Mouse (Mus musculus) cerebellum, postnatal 36 days (tissue): ENCODE measurements around the gene Hoxb2.

ENCODE experiments used
- DNase-seq, 2 experiments: peaks; one replicate each; pipeline ENCODE4 v3.0.0; 2021 to 2022; ENCODE audit warnings: mixed read lengths in 2 of 2

Hoxb2 gene

DNA sequence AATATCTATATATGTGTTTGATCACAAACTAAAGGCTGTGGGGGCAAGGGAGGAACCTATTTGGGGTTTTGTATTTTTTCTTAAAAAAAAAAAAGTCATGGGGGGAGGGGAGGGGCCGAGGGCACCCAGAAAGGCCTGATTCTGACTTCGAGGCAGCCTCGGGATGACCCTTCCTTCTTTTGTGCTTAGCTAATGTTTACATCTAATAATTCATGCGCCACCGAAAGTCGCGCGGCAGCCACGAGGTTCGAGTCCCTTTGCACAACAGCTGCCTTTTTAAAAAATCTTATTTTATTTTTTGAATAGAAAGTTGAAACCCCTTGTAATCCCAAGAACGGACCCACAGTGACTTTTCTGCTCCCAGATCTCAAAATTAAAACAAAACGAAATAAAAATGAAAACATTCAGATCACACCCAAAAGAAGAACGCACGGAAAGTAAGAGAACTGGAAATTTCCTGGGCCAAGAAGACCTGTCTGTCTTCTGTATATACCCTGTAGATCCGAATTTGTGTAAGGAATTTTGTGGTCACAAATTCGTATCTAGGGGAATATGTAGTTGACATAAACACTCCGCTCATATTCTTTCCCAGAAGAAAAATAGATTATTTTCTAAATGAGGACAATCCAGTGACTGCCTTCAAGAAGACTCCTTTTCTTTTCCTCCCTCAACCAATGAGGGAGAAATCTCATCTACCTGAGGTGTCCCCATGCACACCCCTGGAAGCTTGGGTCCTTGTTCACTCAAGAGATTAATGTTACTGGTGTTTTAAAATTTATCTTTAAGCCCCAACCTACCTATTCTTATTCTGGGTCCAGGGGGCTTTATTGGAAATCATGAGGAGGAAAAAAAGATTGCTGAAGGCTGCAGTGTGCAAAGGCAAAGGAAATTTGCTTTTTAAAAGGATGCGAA lies 33.4 kb upstream of the Hoxb2 start:
- DNase-seq, result no peak

DNA sequence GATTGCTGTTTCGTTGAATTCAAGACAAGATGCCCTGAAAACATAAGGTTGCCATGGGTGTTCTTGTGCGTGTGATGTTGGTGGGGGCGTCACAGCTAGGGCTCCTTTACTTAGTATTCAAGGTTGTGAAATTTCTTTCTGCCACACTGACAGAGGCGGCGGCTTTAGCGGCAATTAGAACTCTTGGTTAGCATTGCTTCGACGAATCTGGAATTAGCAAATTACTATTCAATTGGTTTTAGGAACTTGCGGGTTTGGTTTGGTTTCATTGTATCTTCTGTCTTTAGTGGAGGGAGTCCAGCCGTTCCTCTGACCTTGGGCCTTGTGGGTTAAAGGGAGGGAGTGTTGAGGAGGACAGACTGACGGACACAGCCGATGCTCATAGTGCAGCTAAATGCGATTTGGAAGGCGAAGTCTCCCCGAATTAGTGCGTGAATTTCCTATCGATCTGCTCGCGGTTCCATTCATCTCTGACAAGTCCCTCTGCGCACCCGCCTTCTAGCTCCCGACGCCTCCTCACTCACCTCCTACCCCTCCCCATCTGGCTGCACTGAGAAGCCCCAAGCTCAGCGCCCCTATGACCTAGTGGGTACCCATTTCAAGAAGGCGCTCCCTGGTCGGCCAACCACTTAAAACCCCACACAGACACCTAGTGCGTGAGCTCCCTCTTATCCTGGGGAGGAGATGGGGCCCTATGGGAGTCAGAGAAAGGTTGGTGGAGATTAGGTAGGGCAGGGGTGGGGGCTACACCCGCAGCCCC lies 32.5 kb upstream of the Hoxb2 start, which contains the start of gene Hoxb4:
Gene Hoxb4 (plus strand): TSS at position 660 of the 760 bp plus-strand sequence.
- no peak for DNase-seq

DNA sequence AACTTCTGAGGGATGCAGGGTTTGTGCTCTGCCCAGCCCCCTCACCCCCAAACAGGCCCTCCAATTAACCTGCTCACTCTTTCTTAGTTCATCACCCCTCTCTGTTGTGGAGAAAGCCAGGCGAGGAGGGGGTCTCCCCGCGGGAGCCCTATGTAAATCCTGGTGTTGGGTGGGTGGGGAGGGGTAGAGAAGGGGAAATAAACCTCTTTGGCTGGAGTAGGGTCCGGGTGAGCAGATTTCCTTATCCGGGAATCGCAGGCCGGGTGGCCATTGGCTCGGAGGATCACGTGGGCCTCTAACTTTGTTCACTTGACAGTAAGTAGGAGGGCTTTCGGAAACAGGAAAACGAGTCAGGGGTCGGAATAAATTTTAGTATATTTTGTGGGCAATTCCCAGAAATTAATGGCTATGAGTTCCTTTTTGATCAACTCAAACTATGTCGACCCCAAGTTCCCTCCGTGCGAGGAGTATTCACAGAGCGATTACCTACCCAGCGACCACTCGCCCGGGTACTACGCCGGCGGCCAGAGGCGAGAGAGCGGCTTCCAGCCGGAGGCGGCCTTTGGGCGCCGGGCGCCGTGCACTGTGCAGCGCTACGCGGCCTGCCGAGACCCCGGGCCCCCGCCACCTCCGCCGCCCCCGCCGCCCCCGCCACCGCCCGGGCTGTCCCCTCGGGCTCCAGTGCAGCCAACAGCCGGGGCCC lies 31.8 kb upstream of the Hoxb2 start:
- DNase-seq, result no peak

DNA sequence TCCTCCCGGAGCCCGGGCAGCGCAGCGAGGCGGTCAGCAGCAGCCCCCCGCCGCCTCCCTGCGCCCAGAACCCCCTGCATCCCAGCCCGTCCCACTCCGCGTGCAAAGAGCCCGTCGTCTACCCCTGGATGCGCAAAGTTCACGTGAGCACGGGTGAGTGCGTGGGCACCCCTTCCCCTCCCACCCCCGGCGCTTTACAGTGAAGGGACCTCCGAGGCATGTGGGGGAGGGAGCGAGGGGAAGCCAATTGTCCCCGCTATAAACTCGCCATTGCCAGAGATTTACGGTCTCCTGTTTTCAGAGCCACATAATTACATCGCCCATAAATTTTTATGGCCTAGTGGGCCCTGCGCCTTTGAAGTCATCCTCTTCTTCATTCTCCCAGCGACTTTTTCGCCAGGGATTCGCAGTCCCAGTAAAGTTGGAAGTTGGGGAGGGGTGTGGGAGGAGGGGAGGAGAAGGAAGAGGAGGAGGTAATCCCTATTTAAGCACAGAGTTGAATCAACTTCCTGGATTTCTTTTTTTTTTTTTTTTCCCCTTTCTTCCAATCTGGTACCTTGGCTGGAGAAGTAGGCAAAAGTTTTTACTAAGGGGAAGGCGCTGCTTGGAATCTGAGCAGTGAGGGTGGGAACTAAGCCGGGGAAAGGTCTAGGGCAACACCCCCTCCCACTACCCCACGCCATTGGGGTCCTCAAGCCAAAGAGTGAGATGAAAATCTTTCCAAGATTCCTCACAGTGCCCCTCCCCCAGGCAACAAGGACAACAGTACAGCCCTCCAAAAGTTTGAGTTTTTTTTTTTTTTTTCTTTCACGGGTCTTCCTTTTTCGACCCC lies 31.0 kb upstream of the Hoxb2 start:
- no peak for DNase-seq

DNA sequence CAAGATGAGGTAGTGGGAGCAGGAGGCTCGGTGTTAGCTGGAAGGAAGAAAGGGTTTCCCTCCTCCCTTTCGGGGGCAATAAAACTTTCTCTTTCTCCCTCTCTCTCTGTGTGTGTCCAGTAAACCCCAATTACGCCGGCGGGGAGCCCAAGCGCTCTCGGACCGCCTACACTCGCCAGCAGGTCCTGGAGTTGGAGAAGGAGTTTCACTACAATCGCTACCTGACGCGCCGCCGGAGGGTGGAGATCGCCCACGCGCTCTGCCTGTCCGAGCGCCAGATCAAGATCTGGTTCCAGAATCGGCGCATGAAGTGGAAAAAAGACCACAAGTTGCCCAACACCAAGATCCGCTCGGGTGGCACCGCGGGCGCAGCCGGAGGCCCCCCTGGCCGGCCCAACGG lies 30.4 kb upstream of the Hoxb2 start:
- DNase-seq, result no peak

DNA sequence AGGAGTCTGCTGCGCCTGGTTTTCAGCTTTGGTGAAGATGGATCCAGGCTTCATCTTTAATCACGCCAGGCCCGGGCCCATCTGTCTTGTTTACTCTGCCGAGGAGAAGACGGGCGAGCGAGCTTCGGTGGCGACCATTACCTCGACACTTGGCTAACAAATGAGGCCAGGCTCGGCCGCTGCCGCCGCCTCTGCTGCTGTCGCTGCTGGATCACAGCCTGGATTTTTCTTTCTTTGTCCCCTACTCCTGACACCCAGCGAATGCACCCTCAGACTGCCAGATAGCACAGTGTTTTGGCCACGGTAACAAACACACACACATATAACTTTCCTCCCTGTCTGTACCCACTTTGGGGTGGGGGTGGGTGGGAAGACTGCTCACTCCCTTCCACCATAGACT lies 29.6 kb upstream of the Hoxb2 start:
- no peak for DNase-seq

DNA sequence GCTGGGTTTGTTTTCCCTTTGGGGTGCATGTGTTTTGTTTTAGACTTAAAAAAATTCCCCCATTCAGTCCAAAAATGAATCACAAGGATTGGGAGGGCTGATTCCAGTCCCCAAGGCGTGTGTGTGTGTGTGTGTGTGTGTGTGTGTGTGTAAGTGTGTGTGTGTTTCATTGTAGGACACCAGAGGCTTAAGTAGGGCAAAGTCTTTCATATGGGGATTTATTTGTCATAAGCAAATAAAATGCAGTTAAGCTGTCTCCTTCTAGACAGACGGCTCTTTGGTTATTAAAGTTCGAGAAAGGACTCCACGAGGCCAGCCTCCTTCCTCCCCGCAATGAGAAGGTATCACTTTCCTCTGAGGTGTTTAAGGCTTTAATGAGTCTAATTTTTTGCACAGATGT lies 28.5 kb upstream of the Hoxb2 start:
- no peak for DNase-seq

DNA sequence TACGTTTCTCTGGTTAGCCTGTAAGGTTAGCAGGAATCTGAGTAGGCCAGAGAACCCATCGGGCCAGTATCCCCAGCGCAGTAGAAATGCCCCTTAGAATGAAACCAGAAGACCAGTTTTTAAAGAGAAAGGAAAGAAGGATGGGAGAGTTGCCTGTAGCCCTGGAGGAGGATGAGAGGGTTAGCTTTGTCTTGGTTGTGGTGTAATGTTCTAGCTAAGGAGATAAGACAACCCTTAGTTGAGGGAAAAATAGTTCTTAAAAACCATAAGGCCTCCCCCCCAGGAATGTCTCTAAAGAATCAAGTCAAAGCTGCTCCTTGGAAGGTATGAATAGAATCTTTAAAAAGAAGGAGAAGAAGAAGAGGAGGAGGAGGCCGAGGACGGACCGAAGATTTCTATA lies 27.6 kb upstream of the Hoxb2 start:
- DNase-seq, result no peak

DNA sequence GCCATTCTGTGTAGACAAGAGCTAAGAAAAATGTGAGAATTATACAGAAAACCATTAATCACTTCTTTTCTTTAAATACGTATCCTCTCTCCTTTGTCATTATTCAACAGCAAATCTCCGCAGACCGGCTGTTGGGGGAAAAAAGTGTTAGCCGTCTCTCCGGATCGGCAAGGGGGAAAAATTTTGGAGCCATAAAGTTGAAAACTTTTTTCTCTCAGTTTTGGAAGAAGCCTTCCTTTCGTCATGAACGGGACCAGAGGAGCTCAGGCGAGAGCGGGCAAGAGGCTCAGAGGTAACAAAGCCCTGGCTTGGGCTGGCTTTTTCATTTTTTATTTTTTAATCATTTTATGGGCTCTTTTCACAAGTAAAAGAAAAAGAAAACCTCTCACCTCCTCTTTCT lies 27.2 kb upstream of the Hoxb2 start, which contains the start of gene Hoxb3:
Gene Hoxb3 (plus strand): TSS at position 173 of the 400 bp plus-strand sequence.
- DNase-seq, result no peak

DNA sequence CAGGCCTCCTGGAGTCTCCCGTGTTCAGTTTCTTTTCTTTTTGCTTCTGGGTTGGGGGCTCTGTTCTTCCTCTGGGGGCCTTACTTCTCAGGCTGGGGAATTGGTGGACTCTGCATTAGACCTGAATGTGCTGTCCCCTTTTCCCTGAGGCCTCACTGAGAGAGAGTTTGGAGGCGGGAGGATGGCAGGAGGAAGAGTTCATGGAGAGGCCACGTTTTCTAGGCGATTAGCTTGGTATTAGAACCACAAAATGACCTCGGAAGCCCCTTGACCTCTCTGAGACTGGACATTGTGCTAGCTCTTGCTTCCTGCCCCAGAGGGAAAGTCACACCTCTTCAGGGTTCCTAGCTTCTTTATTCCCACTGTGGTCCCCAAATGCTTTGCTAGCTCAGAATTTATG lies 26.2 kb upstream of the Hoxb2 start:
- DNase-seq, result no peak

DNA sequence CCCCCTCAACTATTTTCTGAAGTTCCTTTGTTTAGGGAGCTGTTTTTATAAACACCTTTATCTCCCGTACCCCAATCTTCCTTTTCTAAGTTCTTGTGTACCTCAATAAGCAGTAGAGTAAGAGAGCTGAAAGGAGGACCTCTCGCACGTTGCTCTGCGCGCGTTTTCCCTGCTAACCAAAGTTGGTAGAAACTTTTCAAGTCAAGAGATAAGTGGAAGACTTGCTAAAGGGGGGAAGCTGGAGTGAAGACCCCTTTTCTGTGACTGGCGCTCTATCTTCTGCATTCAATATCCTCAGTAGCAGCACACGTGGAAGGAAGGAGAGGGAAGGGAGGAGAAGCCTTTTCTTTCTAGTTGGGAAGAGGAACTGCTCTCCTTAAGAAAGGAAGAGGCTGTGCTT lies 25.4 kb upstream of the Hoxb2 start:
- DNase-seq, result no peak

DNA sequence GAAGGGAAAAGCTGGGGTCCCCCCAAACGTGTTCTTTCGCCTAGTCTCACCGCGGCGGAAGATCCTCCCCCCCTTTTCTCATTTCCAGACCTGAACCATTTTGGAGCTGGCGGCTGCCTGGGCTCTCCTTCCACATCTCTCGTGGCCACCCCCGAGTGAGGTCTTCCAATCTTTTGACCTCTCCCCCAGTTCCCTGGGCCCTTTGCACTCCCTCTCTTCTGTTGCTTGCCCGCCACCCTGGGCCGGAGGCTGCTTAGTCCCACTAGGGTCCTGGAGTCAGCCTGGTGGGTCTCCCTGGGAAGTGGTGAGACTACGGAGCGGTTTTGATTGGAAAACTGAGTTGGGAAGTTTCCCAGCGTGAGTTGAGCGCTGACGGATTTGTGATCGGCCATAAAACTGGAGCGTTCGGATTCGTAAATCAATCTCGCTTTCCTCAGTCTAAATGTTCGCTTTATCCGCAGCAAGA lies 24.5 kb upstream of the Hoxb2 start:
- DNase-seq, result no peak

DNA sequence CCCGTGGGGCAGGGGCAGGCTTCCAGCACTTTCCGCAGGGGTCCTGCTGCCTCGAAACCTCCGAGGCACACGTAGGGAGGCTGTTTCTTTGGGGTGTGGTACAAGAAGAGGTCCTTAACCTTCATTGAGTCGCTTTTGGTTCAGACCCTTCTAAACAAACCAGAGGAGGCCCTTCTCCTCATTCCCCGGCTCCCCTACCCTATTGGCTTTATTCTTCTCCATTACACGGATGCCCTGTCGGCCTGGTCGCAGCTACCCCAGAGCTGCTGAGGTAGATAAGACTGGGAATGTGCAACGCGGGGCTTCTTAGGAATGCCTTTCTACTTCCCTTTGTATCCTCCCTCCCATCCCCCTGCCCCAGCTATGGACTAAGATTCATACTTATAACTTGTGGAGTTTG lies 23.6 kb upstream of the Hoxb2 start:
- DNase-seq, result no peak

DNA sequence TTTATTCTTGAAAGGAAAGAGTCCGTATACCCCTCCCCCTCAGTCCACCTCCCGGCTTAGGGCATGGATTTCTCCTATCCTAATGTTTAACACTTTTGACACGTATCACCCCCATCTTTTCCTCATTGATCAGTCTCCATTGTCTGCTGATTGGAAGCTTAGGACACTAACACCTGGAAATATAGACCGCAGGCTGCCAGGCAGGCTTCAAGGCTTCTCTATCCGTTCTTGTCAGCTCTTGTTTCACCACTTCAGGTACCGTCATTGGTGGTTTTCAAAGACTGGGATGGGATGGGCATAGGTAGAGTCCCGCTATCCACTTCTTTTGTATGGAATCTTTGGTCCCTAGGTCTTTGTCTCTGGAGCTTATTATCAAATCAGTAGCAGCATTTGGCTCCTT lies 23.2 kb upstream of the Hoxb2 start:
- DNase-seq, result no peak

DNA sequence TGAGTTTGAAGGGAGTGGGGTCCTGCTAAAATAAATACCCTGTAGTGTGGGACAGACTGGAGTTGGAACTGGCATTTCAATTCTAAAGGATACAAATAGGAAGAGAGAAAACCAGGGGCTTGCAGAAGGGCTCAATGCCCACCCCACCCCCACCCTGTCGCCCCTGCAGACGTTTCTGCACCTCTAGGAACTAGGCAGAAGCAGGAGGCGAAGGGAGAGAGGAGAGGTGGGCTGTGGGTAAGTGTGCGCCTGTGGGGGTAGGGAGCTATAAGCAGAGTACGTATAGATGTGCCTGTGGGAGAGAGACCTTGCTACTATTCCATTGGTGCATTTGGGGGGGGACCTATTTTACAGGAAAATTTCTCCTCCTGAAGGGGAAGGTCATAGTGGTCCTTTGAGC lies 22.6 kb upstream of the Hoxb2 start:
- no peak for DNase-seq

DNA sequence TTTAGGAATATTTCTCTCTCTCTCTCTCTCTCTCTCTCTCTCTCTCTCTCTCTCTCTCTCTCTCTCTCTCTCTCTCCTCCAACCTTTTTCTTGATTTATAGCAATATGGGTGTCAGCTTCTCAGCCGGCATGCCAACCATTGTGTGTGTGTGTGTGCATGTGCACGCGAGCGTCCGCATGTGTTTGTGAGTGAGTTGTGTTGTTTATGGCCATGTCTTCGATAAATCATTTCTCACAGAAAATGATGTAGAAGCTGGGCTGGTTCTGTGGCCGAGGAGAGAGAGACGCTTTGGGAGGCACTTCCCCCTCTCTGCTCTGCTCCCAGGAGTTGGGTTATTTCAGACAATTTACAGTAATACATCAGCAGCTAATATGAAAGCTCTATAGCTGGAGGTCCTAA lies 21.7 kb upstream of the Hoxb2 start:
- no peak for DNase-seq

DNA sequence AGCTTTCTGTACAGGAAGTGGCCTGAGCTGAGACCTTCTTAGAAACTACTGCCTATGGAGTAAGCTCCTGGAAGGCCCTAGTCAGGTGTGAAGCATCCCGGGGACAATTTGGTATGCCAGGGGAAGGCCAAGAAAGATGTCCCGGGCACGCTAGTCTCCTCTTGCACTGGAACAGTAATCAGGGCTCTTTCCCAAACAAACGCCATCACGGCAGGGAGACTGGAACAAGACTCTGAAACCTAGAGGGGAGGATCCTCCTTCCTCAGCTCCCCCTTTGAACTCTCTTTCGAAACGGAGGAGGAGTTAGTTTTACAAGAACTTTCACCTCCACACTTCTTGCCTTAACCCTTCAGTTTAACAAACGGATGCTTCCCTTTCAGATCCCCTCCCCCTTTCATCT lies 18.2 kb upstream of the Hoxb2 start:
- no peak for DNase-seq

DNA sequence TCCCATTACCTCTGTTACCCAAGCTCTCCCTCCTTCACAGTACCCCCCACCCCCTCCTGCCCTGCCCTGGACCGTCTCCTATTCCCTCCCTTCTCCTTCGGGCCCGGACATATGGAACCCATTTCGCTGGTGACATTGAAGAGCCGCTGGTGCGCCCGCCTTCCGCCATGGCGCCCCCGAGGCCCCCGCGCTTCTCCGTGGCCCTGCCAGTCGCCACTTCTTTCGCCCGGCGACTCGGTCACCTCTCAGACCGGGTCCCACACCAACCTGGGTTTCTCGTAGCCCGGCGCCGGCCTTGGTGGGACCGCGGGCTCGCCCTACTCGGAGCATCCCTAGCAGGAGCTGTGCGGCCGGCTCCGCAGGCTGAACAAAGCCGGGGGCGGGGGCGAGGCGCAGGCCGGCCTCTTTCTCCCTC lies 17.7 kb upstream of the Hoxb2 start:
- DNase-seq, result no peak

DNA sequence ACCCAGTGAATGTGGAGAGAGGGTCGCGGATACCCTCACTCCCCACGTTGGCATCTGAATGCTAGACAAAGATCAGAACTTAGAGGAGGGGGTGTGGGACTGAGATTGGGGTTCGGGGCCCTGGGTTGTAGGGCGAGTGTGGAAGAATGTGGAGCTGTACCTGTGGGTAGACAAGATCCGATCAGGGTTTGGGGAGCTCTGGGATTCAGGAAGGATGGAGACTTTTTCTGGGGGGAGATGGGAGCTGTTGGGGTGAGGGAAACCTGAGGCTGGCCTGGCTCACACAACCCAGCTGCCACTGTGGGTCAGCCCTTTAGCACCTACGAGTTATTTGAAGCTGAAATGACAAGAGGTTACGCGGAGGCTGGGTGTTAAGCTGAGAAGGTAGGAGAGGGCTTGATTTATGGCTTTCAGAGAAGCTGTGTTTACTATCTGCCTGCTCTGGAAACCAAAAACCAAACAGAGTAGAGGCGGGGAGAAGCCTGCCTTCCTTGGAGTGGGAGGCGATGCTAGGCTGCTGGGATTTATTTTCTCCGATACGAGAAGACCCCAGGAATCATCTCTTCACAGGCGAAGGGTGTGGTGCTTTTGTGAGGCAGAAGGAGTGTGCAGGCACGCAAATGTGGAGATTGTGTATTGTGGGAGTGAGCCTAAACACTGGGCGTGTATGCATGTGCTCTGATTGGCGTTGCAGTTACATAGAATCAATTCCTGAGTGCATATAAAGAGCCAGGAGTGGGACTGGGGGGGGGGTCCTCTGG lies 16.9 kb upstream of the Hoxb2 start:
- no peak for DNase-seq

DNA sequence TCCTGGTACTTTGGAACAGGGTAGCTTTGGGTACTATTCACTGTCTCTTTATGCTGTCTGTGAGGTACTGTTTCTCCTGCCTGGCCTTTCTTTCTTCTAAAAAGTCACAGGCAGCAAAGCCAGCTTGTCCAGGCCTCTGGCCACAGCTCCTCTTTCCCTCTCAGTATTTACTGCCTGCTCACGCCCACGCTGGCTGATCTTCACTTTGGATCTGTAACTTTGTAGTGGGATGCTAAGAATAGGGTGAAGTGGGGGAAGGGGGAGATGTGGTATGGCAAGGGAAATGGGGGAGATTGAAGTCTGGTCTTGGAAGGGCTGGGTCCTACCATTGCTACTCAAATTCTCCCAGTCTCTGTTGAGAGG lies 16.3 kb upstream of the Hoxb2 start:
- DNase-seq, result no peak

DNA sequence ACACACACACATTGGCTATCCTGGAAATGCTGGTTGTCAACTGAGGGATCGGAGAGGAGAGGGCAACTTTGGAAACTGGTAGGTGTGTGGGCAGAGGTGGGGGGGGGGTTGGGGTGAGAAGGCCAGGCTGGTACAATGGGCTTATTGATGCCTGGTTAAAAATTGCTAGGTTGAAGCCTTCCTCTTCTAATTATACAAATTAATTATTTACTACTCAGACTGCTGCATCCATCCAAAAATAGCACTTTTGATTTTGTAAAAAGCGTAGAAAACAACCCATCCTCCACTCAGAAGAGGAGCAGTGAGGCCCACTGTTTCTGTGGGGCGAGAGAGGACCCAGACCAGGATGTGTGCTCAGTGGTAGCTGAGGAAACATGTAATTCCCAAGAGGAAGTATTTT lies 15.3 kb upstream of the Hoxb2 start:
- DNase-seq, result no peak

DNA sequence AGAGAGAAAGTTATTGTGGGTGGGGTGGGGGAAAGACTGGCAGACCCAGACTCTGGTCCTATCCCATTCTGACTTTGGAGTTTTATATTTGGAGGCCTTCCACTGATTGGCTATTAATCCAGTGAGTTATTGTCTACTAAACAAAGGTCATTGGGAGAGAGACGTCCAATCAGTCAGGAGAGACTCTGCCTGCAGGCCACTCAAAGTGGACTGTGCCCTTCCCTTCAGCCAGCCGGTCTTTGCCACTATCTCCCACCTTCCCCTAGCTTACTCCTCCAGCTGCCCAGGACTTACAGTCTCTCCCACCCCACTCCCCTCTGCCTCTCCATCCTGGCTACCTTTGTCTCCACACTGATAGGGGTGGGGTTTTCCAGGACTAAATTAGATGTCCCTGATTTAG lies 13.7 kb upstream of the Hoxb2 start:
- DNase-seq, result no peak
